Mouse (Mus musculus): ENCODE measurements around the gene Zswim1.
"Not testable (repeated sequence)": the region's sequence is repeated elsewhere in the genome, so short reads cannot be mapped to it uniquely, and the experiment has no call there.

The Zswim1 gene

GRCm38 (mm10) chr2:164867566-164867965 is 45.1 kb downstream of the Zswim1 start:
- DNase-seq = no peak

DNA sequence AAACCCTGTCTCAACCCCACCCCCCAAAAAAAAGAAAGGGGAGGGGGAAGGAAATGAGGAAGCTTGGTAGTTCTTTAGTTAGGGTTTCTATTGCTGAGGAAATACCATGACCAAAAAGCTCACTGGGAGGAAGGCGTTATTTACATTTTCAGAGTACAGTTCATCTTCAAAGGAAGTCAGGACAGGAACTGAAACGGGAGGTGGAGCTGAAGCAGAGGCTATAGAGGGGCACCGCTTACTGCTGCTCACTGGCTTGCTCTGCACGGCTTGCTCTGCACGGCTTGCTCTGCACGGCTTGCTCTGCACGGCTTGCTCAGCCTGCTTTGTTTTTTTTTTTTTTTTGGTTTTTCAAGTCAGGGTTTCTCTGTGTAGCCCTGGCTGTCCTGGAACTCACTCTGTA is 46.0 kb downstream of the Zswim1 start:
- DNase-seq = no peak

- DNase-seq = no peak
These were observed 49.3 kb downstream of the Zswim1 start for GRCm38 (mm10) chr2:164871602-164872303.

GRCm38 (mm10) chr2:164873621-164874020 is 51.1 kb downstream of the Zswim1 start:
- no peak for DNase-seq

DNA sequence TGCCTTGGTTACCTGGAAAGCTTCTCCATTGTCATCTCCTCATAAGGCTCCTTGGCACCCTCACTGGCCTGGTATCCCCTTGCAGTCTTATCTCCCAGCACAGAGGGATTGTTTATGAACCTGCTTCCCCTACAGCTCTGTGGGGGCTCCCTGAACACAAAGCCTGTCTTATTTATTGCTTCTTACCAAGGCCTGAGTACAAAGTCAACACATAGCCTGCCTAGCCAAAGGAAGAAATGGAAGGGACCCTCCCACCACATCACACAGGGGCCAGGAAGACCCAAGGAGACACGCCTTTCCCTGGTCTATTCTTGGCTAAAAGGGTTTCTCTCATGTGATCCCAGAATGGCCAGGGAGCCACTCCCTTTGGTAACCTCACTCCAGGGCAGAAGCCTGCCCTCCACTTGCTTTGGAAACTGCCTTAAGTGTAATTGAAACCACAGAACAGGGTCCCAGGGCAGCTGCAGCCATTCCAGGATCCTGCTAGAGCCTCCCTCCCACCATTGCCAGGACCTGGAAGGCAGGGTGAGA is 51.8 kb downstream of the Zswim1 start:
- DNase-seq = peak; percentile 63

DNA sequence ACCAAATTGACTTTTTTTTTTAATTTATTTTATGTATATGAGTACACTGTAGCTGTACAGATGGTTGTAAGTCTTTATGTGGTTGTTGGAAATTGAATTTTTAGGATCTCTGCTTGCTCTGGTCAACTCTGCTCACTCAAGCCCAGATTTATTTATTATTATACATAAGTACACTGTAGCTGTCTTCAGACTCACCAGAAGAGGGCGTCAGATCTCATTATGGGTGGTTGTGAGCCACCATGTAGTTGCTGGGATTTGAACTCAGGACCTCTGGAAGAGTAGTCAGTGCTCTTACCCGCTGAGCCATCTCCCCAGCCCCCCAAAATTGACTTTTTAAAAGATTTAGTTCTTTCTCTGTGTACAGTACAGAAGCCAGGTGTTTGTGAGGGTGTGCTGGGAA is 53.2 kb downstream of the Zswim1 start:
- DNase-seq = not testable (repeated sequence)

Data from kidney, postnatal 14 days (tissue).